Mouse (Mus musculus): ENCODE measurements around the gene Ttyh2.

- TF ChIP-seq CTCF (IDR thresholded peaks at IDR 0.05; ENCODE audit: low read depth): no peak
- TF ChIP-seq EP300 (IDR thresholded peaks at IDR 0.05; ENCODE audit: low read depth): no peak
Observed at GRCm38 (mm10) chr11:114706358-114706757, 31.1 kb downstream of the Ttyh2 start.

Measured in heart, postnatal 0 days (tissue).